Mouse (Mus musculus): ENCODE results near the gene Plekhb1. TPM values are rescaled to one million over a fixed set of nuclear protein-coding genes. Genes with fewer than 3 reads are reported as not detected.

The Plekhb1 gene
- 18.7 and 20.9 TPM in 2 replicates for polyA plus RNA-seq (2014; fragmentation: Nextera tagmentation; extraction: Ambion mirVana)

GRCm38 (mm10) chr7:100662231-100662630 is at the start of gene Plekhb1:
Gene Plekhb1 (minus strand): TSS chr7:100662414.
- H3K9ac ChIP-seq = peak within 1 kb of the TSS; percentile 25; the same call in 1 of the 2 replicates
- no peak within 1 kb of the TSS for H3K4me3 ChIP-seq (replicated peaks; ENCODE audit: low read length)
- H3K9me3 ChIP-seq (ENCODE audit: control insufficient read depth, low read length) = no peaks in the 10 kb centered on the region
- 0 out of 2 replicates have a peak, but pooled peaks cover 3% of the 10 kb centered on the region for H3K4me1 ChIP-seq (replicated peaks; ENCODE audit: control insufficient read depth, insufficient read depth, low read length)
- 0 out of 2 replicates have a peak within 1 kb of the TSS, but pooled peaks have one; percentile 11 for H3K27ac ChIP-seq
- WGBS = 73% methylated on average over 8 of the region's 8 CpGs
- H3K27me3 ChIP-seq (ENCODE audit: control insufficient read depth, insufficient read depth, low read length) = no peaks in the 10 kb centered on the region
- H3K36me3 ChIP-seq (replicated peaks; ENCODE audit: control insufficient read depth, insufficient read depth) = no peaks in the 10 kb centered on the region
- DNase-seq (ENCODE audit: low spot score) (no peak), ATAC-seq (ENCODE audit: low FRiP score) (no peak)
- peak within 1 kb of the TSS; percentile 26 for H3K4me2 ChIP-seq (replicated peaks)

DNA sequence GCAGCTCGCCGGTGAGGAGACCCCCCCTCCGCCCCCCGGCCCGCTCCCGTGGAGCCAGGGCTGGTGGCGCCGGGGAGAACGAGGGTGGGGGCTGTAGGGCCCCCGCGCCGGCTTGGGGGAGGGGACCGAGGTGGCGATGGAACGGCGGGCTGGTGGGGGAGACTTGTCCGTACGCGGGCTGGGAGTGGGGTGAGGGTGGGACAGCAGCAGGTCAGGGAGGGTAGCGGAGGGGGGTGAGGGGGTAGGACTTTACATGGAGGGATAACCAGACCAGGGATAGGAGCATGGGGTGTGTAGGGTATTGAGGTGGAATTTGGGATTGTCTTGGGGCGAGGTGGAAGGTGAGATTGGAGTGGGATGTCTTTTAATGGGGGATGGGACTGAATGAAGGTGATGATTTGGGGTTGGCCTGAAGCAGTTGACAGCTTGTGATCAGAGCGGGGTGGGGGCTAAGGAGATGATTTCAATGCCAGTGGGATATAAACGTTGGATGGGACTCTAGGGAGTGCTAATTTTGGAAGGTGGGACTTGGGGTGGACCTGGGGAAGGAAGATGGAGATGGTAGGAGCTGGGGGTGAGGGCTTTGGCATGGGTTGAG is 44.8 kb upstream of the Plekhb1 start:
- peaks cover 27% of the 10 kb centered on the region for H3K4me1 ChIP-seq (replicated peaks; ENCODE audit: control insufficient read depth, insufficient read depth, low read length)
- no peaks in the 10 kb centered on the region for H3K9me3 ChIP-seq (ENCODE audit: control insufficient read depth, low read length)
- peak overlapping the region; percentile 99 for H3K27ac ChIP-seq
- H3K9ac ChIP-seq = peak overlapping the region; percentile 89
- H3K4me2 ChIP-seq (replicated peaks) = peak overlapping the region; percentile 84
- no peaks in the 10 kb centered on the region for H3K27me3 ChIP-seq (ENCODE audit: control insufficient read depth, insufficient read depth, low read length)
- DNase-seq (ENCODE audit: low spot score) (no peak), ATAC-seq (ENCODE audit: low FRiP score) (peak; percentile 59; the same call in 1 of the 2 replicates)
- H3K36me3 ChIP-seq (replicated peaks; ENCODE audit: control insufficient read depth, insufficient read depth) = no peaks in the 10 kb centered on the region
- peak overlapping the region; percentile 87 for H3K4me3 ChIP-seq (replicated peaks; ENCODE audit: low read length)
- under 1% methylated on average over 23 of the region's 23 CpGs for WGBS

- peak within 1 kb of the TSS; percentile 89 for H3K9ac ChIP-seq
- 0% methylated on average over 29 of the region's 37 CpGs for WGBS
- ATAC-seq (ENCODE audit: low FRiP score) (peak; percentile 98), DNase-seq (ENCODE audit: low spot score) (peak; percentile 92)
- no peaks in the 10 kb centered on the region for H3K27me3 ChIP-seq (ENCODE audit: control insufficient read depth, insufficient read depth, low read length)
- H3K9me3 ChIP-seq (ENCODE audit: control insufficient read depth, low read length) = no peaks in the 10 kb centered on the region
- H3K27ac ChIP-seq = peak within 1 kb of the TSS; percentile 99
- peaks cover 27% of the 10 kb centered on the region for H3K4me1 ChIP-seq (replicated peaks; ENCODE audit: control insufficient read depth, insufficient read depth, low read length)
- H3K36me3 ChIP-seq (replicated peaks; ENCODE audit: control insufficient read depth, insufficient read depth) = no peaks in the 10 kb centered on the region
- peak within 1 kb of the TSS; percentile 84 for H3K4me2 ChIP-seq (replicated peaks)
- peak within 1 kb of the TSS; percentile 87 for H3K4me3 ChIP-seq (replicated peaks; ENCODE audit: low read length)
Measured at GRCm38 (mm10) chr7:100706143-100706841, 44.1 kb upstream of the Plekhb1 start, which contains the start of gene Fam168a. Gene Fam168a (plus strand): TSS chr7:100706635.

DNA sequence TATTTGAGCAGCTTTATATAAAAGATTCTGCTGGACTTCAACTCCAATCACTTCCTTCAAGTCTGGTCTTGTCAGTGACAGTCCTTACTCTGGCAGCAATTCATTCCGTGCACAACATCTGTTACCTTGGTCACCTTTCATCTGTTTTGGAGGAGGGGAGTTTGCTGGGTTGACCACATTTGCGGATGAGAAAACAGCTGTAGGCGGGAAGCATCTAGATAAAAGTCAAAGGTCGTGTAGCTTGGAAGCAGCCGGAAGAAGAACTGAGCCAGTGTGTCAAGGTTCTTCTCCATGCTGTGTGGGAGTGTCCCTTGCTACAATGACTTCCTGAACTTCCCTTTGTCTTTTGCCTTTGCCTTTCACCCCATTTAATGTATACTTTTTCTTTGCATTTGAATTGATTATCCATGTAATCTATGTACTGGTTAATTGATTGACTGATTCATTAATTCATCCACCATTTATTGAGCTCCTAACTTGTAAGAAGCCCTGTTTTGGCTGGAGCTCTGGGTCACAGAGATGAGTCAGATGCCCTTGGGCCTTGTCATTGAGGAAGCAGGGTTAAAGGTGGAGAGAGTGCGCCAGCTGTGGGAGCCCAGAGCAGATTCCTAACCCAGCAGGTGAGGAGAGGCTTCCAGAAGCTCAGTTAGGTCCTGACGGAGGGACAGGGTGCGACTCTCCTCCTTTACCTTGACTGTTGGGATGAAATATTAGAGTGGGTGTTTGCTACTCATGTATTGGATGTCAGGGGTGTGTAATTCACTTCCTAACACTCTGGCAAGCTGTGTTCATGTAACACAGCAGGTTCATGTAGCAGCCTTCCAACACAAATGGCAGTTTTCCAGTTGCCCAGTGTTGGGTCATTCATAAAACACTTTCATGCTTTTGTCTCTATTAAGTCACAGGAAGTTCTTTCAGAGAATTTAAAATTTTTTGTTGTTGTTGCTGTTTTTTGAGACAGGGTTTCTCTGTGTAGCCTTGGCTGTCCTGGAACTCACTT is 37.9 kb upstream of the Plekhb1 start:
- Histone ChIP-seq H3K27ac (no peak overlapping the region), H3K4me3 (replicated peaks; ENCODE audit: low read length) (no peak overlapping the region), H3K9ac (no peak overlapping the region), H3K9me3 (ENCODE audit: control insufficient read depth, low read length) (no peaks in the 10 kb centered on the region), H3K27me3 (ENCODE audit: control insufficient read depth, insufficient read depth, low read length) (no peaks in the 10 kb centered on the region), H3K36me3 (replicated peaks; ENCODE audit: control insufficient read depth, insufficient read depth) (no peaks in the 10 kb centered on the region), H3K4me1 (replicated peaks; ENCODE audit: control insufficient read depth, insufficient read depth, low read length) (no peaks in the 10 kb centered on the region), H3K4me2 (replicated peaks) (no peak overlapping the region)
- 50% methylated on average over 8 of the region's 8 CpGs for WGBS
- no peak for ATAC-seq (ENCODE audit: low FRiP score)
- no peak for DNase-seq (ENCODE audit: low spot score)

- H3K9me3 ChIP-seq (ENCODE audit: control insufficient read depth, low read length) = no peaks in the 10 kb centered on the region
Measured at GRCm38 (mm10) chr7:100693199-100693598, 31.0 kb upstream of the Plekhb1 start.

GRCm38 (mm10) chr7:100688471-100688870 is 26.3 kb upstream of the Plekhb1 start:
- Histone ChIP-seq H3K36me3 (replicated peaks; ENCODE audit: control insufficient read depth, insufficient read depth) (no peaks in the 10 kb centered on the region), H3K9ac (no peak overlapping the region), H3K27ac (no peak overlapping the region), H3K27me3 (ENCODE audit: control insufficient read depth, insufficient read depth, low read length) (no peaks in the 10 kb centered on the region), H3K9me3 (ENCODE audit: control insufficient read depth, low read length) (no peaks in the 10 kb centered on the region), H3K4me1 (replicated peaks; ENCODE audit: control insufficient read depth, insufficient read depth, low read length) (no peaks in the 10 kb centered on the region), H3K4me2 (replicated peaks) (no peak overlapping the region), H3K4me3 (replicated peaks; ENCODE audit: low read length) (no peak overlapping the region)
- ATAC-seq (ENCODE audit: low FRiP score) (no peak), DNase-seq (ENCODE audit: low spot score) (no peak)
- 84% methylated on average over 7 of the region's 7 CpGs for WGBS

More at GRCm38 (mm10) chr7:100693199-100693598, 31.0 kb upstream of the Plekhb1 start:
- no peak overlapping the region for H3K4me2 ChIP-seq (replicated peaks)
- no peak overlapping the region for H3K9ac ChIP-seq
- ATAC-seq (ENCODE audit: low FRiP score) = no peak
- no peaks in the 10 kb centered on the region for H3K36me3 ChIP-seq (replicated peaks; ENCODE audit: control insufficient read depth, insufficient read depth)
- H3K27ac ChIP-seq = no peak overlapping the region
- no peaks in the 10 kb centered on the region for H3K4me1 ChIP-seq (replicated peaks; ENCODE audit: control insufficient read depth, insufficient read depth, low read length)
- no peak for DNase-seq (ENCODE audit: low spot score)
- H3K27me3 ChIP-seq (ENCODE audit: control insufficient read depth, insufficient read depth, low read length) = no peaks in the 10 kb centered on the region
- 81% methylated on average over 8 of the region's 8 CpGs for WGBS
- no peak overlapping the region for H3K4me3 ChIP-seq (replicated peaks; ENCODE audit: low read length)

GRCm38 (mm10) chr7:100685061-100686030 is 23.1 kb upstream of the Plekhb1 start:
- ATAC-seq (ENCODE audit: low FRiP score) = peak; percentile 70; the same call in 1 of the 2 replicates
- Histone ChIP-seq H3K36me3 (replicated peaks; ENCODE audit: control insufficient read depth, insufficient read depth) (no peaks in the 10 kb centered on the region), H3K27ac (no peak overlapping the region), H3K4me2 (replicated peaks) (no peak overlapping the region), H3K9me3 (ENCODE audit: control insufficient read depth, low read length) (no peaks in the 10 kb centered on the region), H3K4me1 (replicated peaks; ENCODE audit: control insufficient read depth, insufficient read depth, low read length) (no peaks in the 10 kb centered on the region), H3K4me3 (replicated peaks; ENCODE audit: low read length) (no peak overlapping the region), H3K9ac (no peak overlapping the region), H3K27me3 (ENCODE audit: control insufficient read depth, insufficient read depth, low read length) (no peaks in the 10 kb centered on the region)
- WGBS = 47% methylated on average over 13 of the region's 13 CpGs
- DNase-seq (ENCODE audit: low spot score) = peak; percentile 85

GRCm38 (mm10) chr7:100684538-100684937 is 22.3 kb upstream of the Plekhb1 start:
- no peak overlapping the region for H3K4me3 ChIP-seq (replicated peaks; ENCODE audit: low read length)
- H3K27me3 ChIP-seq (ENCODE audit: control insufficient read depth, insufficient read depth, low read length) = no peaks in the 10 kb centered on the region
- WGBS = 59% methylated on average over 7 of the region's 7 CpGs
- no peak overlapping the region for H3K4me2 ChIP-seq (replicated peaks)
- DNase-seq (ENCODE audit: low spot score) = peak; percentile 86
- ATAC-seq (ENCODE audit: low FRiP score) = no peak
- no peaks in the 10 kb centered on the region for H3K36me3 ChIP-seq (replicated peaks; ENCODE audit: control insufficient read depth, insufficient read depth)
- no peak overlapping the region for H3K9ac ChIP-seq
- H3K4me1 ChIP-seq (replicated peaks; ENCODE audit: control insufficient read depth, insufficient read depth, low read length) = no peaks in the 10 kb centered on the region
- no peak overlapping the region for H3K27ac ChIP-seq
- no peaks in the 10 kb centered on the region for H3K9me3 ChIP-seq (ENCODE audit: control insufficient read depth, low read length)
